Mouse (Mus musculus): ENCODE measurements around the gene Dscaml1. TPM values are rescaled to one million over a fixed set of nuclear protein-coding genes. Genes with fewer than 3 reads are reported as not detected.

The Dscaml1 gene
- 0.01 TPM in 1 of 2 replicates, not detected in the other for polyA plus RNA-seq (2015; fragmentation: Nextera tagmentation; extraction: Ambion mirVana)

- Histone ChIP-seq H3K4me1 (replicated peaks) (no peaks in the 10 kb centered on the region), H3K27me3 (peaks cover 37% of the 10 kb centered on the region), H3K4me3 (replicated peaks) (no peak within 1 kb of the TSS), H3K9ac (no peak within 1 kb of the TSS), H3K4me2 (no peak within 1 kb of the TSS), H3K27ac (replicated peaks) (no peak within 1 kb of the TSS), H3K36me3 (replicated peaks) (no peaks in the 10 kb centered on the region), H3K9me3 (replicated peaks) (no peaks in the 10 kb centered on the region)
- WGBS (ENCODE audit: insufficient replicate concordance), result 61% methylated on average over 4 of the region's 4 CpGs
- no peak for ATAC-seq (ENCODE audit: insufficient read depth)
Measured at GRCm38 (mm10) chr9:45426456-45426855, at the start of gene Dscaml1. Gene Dscaml1, plus strand, starts transcription at chr9:45426628.

GRCm38 (mm10) chr9:45376883-45377282, 49.5 kb upstream of the Dscaml1 start:
- H3K9ac ChIP-seq, result no peak overlapping the region
- H3K9me3 ChIP-seq (replicated peaks), result no peaks in the 10 kb centered on the region
- no peaks in the 10 kb centered on the region for H3K4me1 ChIP-seq (replicated peaks)
- WGBS (ENCODE audit: insufficient replicate concordance), result 58% methylated on average over 2 of the region's 2 CpGs
- H3K4me2 ChIP-seq, result no peak overlapping the region
- no peak overlapping the region for H3K4me3 ChIP-seq (replicated peaks)
- no peak overlapping the region for H3K27ac ChIP-seq (replicated peaks)
- peaks cover 12% of the 10 kb centered on the region; the same call in 1 of the 2 replicates for H3K27me3 ChIP-seq
- no peaks in the 10 kb centered on the region for H3K36me3 ChIP-seq (replicated peaks)
- ATAC-seq (ENCODE audit: insufficient read depth), result no peak

- no peak overlapping the region for H3K27ac ChIP-seq (replicated peaks)
- no peaks in the 10 kb centered on the region for H3K27me3 ChIP-seq
- H3K4me3 ChIP-seq (replicated peaks), result no peak overlapping the region
- no peaks in the 10 kb centered on the region for H3K4me1 ChIP-seq (replicated peaks)
- H3K36me3 ChIP-seq (replicated peaks), result no peaks in the 10 kb centered on the region
- no peak for ATAC-seq (ENCODE audit: insufficient read depth)
- H3K9ac ChIP-seq, result no peak overlapping the region
- no peaks in the 10 kb centered on the region for H3K9me3 ChIP-seq (replicated peaks)
- 41% methylated on average over 10 of the region's 10 CpGs for WGBS (ENCODE audit: insufficient replicate concordance)
- H3K4me2 ChIP-seq, result no peak overlapping the region
Measured at GRCm38 (mm10) chr9:45380411-45381251, 45.8 kb upstream of the Dscaml1 start.

- no peak for ATAC-seq (ENCODE audit: insufficient read depth)
Measured at GRCm38 (mm10) chr9:45382336-45382735, 44.1 kb upstream of the Dscaml1 start.

GRCm38 (mm10) chr9:45382834-45383233, 43.6 kb upstream of the Dscaml1 start:
- 58% methylated on average over 5 of the region's 5 CpGs for WGBS (ENCODE audit: insufficient replicate concordance)
- Histone ChIP-seq H3K27me3 (no peaks in the 10 kb centered on the region), H3K36me3 (replicated peaks) (no peaks in the 10 kb centered on the region), H3K9ac (no peak overlapping the region), H3K9me3 (replicated peaks) (no peaks in the 10 kb centered on the region), H3K4me1 (replicated peaks) (no peaks in the 10 kb centered on the region), H3K4me2 (no peak overlapping the region), H3K4me3 (replicated peaks) (no peak overlapping the region), H3K27ac (replicated peaks) (no peak overlapping the region)
- no peak for ATAC-seq (ENCODE audit: insufficient read depth)

More at GRCm38 (mm10) chr9:45382336-45382735, 44.1 kb upstream of the Dscaml1 start:
- H3K9me3 ChIP-seq (replicated peaks), result no peaks in the 10 kb centered on the region
- H3K9ac ChIP-seq, result no peak overlapping the region
- H3K4me2 ChIP-seq, result no peak overlapping the region
- H3K4me1 ChIP-seq (replicated peaks), result no peaks in the 10 kb centered on the region
- 64% methylated on average over 5 of the region's 5 CpGs for WGBS (ENCODE audit: insufficient replicate concordance)
- H3K36me3 ChIP-seq (replicated peaks), result no peaks in the 10 kb centered on the region
- H3K27ac ChIP-seq (replicated peaks), result no peak overlapping the region
- no peak overlapping the region for H3K4me3 ChIP-seq (replicated peaks)
- no peaks in the 10 kb centered on the region for H3K27me3 ChIP-seq

GRCm38 (mm10) chr9:45383883-45384282, 42.5 kb upstream of the Dscaml1 start:
- H3K36me3 ChIP-seq (replicated peaks), result no peaks in the 10 kb centered on the region
- H3K4me1 ChIP-seq (replicated peaks), result no peaks in the 10 kb centered on the region
- no peak overlapping the region for H3K4me3 ChIP-seq (replicated peaks)
- H3K4me2 ChIP-seq, result no peak overlapping the region
- no peak overlapping the region for H3K9ac ChIP-seq
- no peak overlapping the region for H3K27ac ChIP-seq (replicated peaks)
- H3K27me3 ChIP-seq, result no peaks in the 10 kb centered on the region
- no peak for ATAC-seq (ENCODE audit: insufficient read depth)
- WGBS (ENCODE audit: insufficient replicate concordance), result 67% methylated on average over 6 of the region's 6 CpGs
- H3K9me3 ChIP-seq (replicated peaks), result no peaks in the 10 kb centered on the region

GRCm38 (mm10) chr9:45386698-45387097, 39.7 kb upstream of the Dscaml1 start:
- H3K4me3 ChIP-seq (replicated peaks), result no peak overlapping the region
- H3K27me3 ChIP-seq, result no peaks in the 10 kb centered on the region
- H3K9ac ChIP-seq, result no peak overlapping the region
- H3K27ac ChIP-seq (replicated peaks), result no peak overlapping the region
- ATAC-seq (ENCODE audit: insufficient read depth), result no peak
- no peaks in the 10 kb centered on the region for H3K9me3 ChIP-seq (replicated peaks)
- H3K36me3 ChIP-seq (replicated peaks), result no peaks in the 10 kb centered on the region
- 23% methylated on average over 5 of the region's 5 CpGs for WGBS (ENCODE audit: insufficient replicate concordance)
- H3K4me1 ChIP-seq (replicated peaks), result no peaks in the 10 kb centered on the region
- no peak overlapping the region for H3K4me2 ChIP-seq

GRCm38 (mm10) chr9:45388385-45388994, 37.9 kb upstream of the Dscaml1 start:
- no peak overlapping the region for H3K4me3 ChIP-seq (replicated peaks)
- no peak overlapping the region for H3K9ac ChIP-seq
- no peak overlapping the region for H3K4me2 ChIP-seq
- no peaks in the 10 kb centered on the region for H3K4me1 ChIP-seq (replicated peaks)
- H3K36me3 ChIP-seq (replicated peaks), result no peaks in the 10 kb centered on the region
- no peaks in the 10 kb centered on the region for H3K27me3 ChIP-seq
- H3K9me3 ChIP-seq (replicated peaks), result no peaks in the 10 kb centered on the region
- no peak overlapping the region for H3K27ac ChIP-seq (replicated peaks)
- WGBS (ENCODE audit: insufficient replicate concordance), result 34% methylated on average over 12 of the region's 12 CpGs
- no peak for ATAC-seq (ENCODE audit: insufficient read depth)

- no peaks in the 10 kb centered on the region for H3K4me1 ChIP-seq (replicated peaks)
- no peak overlapping the region for H3K4me2 ChIP-seq
- no peaks in the 10 kb centered on the region for H3K9me3 ChIP-seq (replicated peaks)
- ATAC-seq (ENCODE audit: insufficient read depth), result no peak
- H3K9ac ChIP-seq, result no peak overlapping the region
- H3K4me3 ChIP-seq (replicated peaks), result no peak overlapping the region
- no peak overlapping the region for H3K27ac ChIP-seq (replicated peaks)
- no peaks in the 10 kb centered on the region for H3K36me3 ChIP-seq (replicated peaks)
- H3K27me3 ChIP-seq, result no peaks in the 10 kb centered on the region
- WGBS (ENCODE audit: insufficient replicate concordance), result 73% methylated on average over 8 of the region's 8 CpGs
Measured at GRCm38 (mm10) chr9:45389596-45389995, 36.8 kb upstream of the Dscaml1 start.

GRCm38 (mm10) chr9:45391299-45391698, 35.1 kb upstream of the Dscaml1 start:
- H3K4me2 ChIP-seq, result no peak overlapping the region
- H3K9me3 ChIP-seq (replicated peaks), result no peaks in the 10 kb centered on the region
- 54% methylated on average over 7 of the region's 7 CpGs for WGBS (ENCODE audit: insufficient replicate concordance)
- H3K27ac ChIP-seq (replicated peaks), result no peak overlapping the region
- no peaks in the 10 kb centered on the region for H3K36me3 ChIP-seq (replicated peaks)
- H3K4me3 ChIP-seq (replicated peaks), result no peak overlapping the region
- ATAC-seq (ENCODE audit: insufficient read depth), result no peak
- no peaks in the 10 kb centered on the region for H3K4me1 ChIP-seq (replicated peaks)
- no peak overlapping the region for H3K9ac ChIP-seq
- H3K27me3 ChIP-seq, result no peaks in the 10 kb centered on the region

GRCm38 (mm10) chr9:45395218-45395617, 31.2 kb upstream of the Dscaml1 start:
- 65% methylated on average over 6 of the region's 6 CpGs for WGBS (ENCODE audit: insufficient replicate concordance)
- no peak for ATAC-seq (ENCODE audit: insufficient read depth)
- Histone ChIP-seq H3K4me1 (replicated peaks) (no peaks in the 10 kb centered on the region), H3K4me3 (replicated peaks) (no peak overlapping the region), H3K9me3 (replicated peaks) (no peaks in the 10 kb centered on the region), H3K4me2 (no peak overlapping the region), H3K27ac (replicated peaks) (no peak overlapping the region), H3K36me3 (replicated peaks) (no peaks in the 10 kb centered on the region), H3K27me3 (no peaks in the 10 kb centered on the region), H3K9ac (no peak overlapping the region)

Data from liver, embryonic 15.5 days (tissue).